Mouse (Mus musculus): ENCODE data around the gene Eif2ak1. TPM values are rescaled to one million over a fixed set of nuclear protein-coding genes. Genes with fewer than 3 reads are reported as not detected.
"Not testable (repeated sequence)": the region's sequence is repeated elsewhere in the genome, so short reads cannot be mapped to it uniquely, and the experiment has no call there.

Eif2ak1 gene
- 10 to 100 TPM; 45.9 TPM for total RNA-seq (2021)

- DNase-seq (ENCODE audit: low spot score in 2 of 2): peak; percentile 88 to 96
- intact Hi-C loops (cut with DNase I): no loop called here
Observed at GRCm38 (mm10) chr5:143817116-143817930, at the start of gene Eif2ak1. Gene Eif2ak1, plus strand, starts transcription at chr5:143817788.

DNA sequence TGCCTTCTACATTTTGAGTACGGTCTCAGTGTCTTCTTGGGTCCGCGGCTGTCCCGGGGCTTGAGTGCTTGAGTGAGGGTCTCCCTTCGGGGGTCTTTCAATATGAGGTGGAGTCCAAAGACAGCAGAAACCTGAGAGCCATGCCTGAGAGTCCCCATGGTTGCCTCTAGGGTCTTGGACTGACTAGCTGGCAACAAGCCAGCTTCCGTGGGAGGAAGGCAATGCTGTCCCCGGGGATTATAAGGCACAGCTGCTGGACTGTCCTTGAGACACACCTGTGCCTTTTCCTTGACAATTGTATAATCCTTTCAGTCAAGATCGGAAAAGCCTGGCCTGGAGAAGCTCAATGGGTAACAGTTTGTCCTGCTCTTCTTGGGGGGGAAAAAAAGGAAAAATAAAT, 35.6 kb upstream of the Eif2ak1 start:
- no peak for DNase-seq (ENCODE audit: low spot score in 2 of 2)
- intact Hi-C loops (cut with DNase I): no loop called here

DNA sequence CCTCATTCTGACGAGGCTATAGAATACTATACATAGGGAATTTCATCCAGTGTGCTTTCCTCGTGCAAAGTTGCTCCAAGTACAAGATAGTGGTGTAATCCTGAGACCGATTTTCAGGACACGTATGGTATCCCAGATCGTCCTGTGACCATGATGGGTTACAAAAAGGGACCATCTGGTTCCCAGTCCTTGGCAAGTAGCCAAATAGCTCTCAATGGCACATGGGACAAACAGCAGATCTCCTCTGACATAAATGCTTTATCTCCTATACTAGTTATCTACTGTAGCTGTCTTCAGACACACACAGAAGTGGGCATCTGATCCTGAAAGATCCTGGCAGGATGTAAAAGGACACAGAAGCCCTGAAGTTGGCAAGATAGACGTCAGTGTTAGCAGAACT, 32.2 kb upstream of the Eif2ak1 start:
- intact Hi-C loops (cut with DNase I): no loop called here
- no peak for DNase-seq (ENCODE audit: low spot score in 2 of 2)

DNA sequence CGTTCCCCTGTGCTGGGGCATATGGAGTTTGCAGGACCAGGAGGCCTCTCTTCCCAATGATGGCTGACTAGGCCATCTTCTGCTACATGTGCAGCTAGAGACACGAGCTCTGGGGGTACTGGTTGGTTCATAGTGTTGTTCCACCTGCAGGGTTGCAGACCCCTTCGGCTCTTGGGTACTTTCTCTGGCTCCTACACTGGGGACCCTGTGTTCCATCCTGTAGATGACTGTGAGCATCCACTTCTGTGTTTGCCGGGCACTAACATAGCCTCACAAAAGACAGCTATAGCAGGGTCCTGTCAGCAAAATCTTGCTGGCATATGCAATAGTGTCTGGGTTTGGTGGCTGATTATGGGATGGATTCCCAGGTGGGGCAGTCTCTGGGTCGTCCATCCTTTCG, 16.4 kb upstream of the Eif2ak1 start:
- DNase-seq (ENCODE audit: low spot score in 2 of 2); intact Hi-C loops (cut with DNase I): not testable (repeated sequence)

DNA sequence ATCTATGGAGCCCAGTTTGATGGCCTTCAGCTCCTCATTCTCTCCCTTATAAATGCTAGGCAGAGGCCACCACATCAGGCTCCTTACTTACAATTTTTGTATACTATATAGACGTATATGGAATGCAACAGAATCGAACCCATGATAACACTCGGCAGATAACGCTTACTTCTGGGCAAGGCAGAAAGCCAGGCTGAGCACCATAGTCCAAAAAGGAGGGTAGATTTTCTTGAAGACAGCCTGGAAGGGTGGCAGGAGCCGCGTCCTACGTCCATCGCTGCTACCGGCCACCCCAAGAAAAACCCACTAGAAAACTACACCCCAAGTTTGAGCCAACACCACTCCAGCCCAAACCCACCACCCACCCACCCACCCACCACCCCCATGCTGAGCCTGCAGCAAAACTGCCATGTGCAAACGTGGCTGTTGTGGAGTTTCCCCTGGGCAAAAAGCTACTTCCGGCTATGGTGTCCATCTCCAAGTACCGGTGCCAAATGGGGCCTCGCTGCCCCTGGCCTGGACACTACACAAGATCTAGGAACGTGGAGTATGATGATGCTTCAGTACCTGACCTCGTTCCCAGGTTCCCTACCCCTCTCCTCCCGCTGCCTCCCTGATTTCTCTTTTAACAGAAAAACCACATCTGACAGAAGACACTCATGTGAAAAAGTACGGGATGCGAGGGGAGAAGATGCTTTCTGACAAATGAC, 13.4 kb upstream of the Eif2ak1 start:
- DNase-seq (ENCODE audit: low spot score in 2 of 2): peak in 1 of 2 experiments; percentile 0
- intact Hi-C loops (cut with DNase I): no loop called here

DNA sequence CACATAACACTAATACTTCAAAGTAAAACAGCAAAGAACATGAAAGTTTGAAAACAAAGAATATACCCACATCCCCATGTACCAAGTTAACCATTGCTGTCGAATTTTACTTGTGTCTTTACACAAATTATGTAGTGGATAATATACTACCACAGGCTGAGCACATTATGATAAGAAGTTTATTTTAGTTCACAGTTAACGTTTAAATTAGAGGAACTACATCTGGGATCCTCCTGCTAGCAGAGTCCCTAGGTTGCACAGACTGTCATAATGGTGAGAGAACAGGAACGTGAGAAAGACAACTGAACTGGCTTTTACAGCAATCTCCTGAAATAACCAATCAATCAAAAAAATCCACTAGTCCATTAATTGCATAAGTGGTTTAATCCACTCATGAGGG, 10.3 kb upstream of the Eif2ak1 start:
- peak in 1 of 2 experiments; percentile 0 for DNase-seq (ENCODE audit: low spot score in 2 of 2)
- intact Hi-C loops (cut with DNase I): no loop called here

- DNase-seq (ENCODE audit: low spot score in 2 of 2): peak; percentile 9 to 68
- intact Hi-C loops (cut with DNase I): no loop called here
Observed at GRCm38 (mm10) chr5:143809421-143810090, 8.0 kb upstream of the Eif2ak1 start.

- intact Hi-C loops (cut with DNase I): no loop called here
- no peak for DNase-seq (ENCODE audit: low spot score in 2 of 2)
Observed at GRCm38 (mm10) chr5:143811653-143812052, 5.9 kb upstream of the Eif2ak1 start.

DNA sequence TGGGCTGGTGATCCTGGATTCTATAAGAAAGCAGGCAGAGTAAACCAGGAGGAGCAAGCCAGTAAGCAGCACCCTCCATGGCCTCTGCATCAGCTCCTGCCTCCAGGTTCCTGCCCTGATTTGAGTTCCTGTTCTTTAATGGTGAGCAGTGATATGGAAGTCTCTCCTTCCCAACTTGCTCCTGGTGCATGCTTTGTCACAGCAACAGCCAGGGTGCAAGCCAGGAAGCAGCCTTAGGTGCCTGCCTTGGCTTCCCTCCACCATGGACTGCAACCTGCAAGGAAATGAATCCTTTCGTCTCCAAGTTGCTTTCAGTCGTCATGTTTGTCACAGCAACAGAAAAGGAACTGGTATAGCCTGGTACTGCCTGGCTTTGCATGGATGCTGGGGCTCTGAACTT, 3.0 kb upstream of the Eif2ak1 start:
- peak in 1 of 2 experiments; percentile 0 for DNase-seq (ENCODE audit: low spot score in 2 of 2)
- intact Hi-C loops (cut with DNase I): no loop called here

- DNase-seq (ENCODE audit: low spot score in 2 of 2): no peak
- intact Hi-C loops (cut with DNase I): no loop called here
Observed at GRCm38 (mm10) chr5:143817931-143818311, 333 bp downstream of the Eif2ak1 start.

GRCm38 (mm10) chr5:143818461-143818860, 873 bp downstream of the Eif2ak1 start:
- intact Hi-C loops (cut with DNase I): no loop called here
- peak in 1 of 2 experiments; percentile 9 for DNase-seq (ENCODE audit: low spot score in 2 of 2)

GRCm38 (mm10) chr5:143818949-143819348, 1.4 kb downstream of the Eif2ak1 start:
- intact Hi-C loops (cut with DNase I): no loop called here
- peak in 1 of 2 experiments; percentile 0 for DNase-seq (ENCODE audit: low spot score in 2 of 2)

GRCm38 (mm10) chr5:143819906-143820660, 2.5 kb downstream of the Eif2ak1 start:
- DNase-seq (ENCODE audit: low spot score in 2 of 2): peak in 1 of 2 experiments; percentile 0

DNA sequence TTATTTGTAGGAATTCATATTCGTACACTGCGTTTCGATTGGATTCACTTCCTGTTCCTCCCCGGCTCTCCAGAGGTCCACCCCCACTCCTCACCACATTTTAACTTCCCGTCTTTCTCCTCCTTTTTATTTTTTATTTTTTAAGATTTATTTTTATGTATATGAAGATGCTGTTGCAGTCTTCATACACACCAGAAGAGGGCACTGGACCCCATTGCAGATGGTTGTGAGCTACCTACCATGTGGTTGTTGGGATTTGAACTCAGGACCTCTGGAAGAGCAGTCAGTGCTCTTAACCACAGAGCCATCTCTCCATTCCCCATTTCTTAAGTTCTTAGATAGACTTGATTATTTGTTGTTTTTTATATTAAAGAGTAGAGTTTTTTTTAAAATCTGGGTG, 3.2 kb downstream of the Eif2ak1 start:
- intact Hi-C loops (cut with DNase I): no loop called here
- DNase-seq (ENCODE audit: low spot score in 2 of 2): peak in 1 of 2 experiments; percentile 0

More at GRCm38 (mm10) chr5:143819906-143820660, 2.5 kb downstream of the Eif2ak1 start:
- intact Hi-C loops (cut with DNase I): no loop called here

GRCm38 (mm10) chr5:143871547-143872169, 54.1 kb downstream of the Eif2ak1 start:
- intact Hi-C loops (cut with DNase I): no loop called here
- DNase-seq (ENCODE audit: low spot score in 2 of 2): peak in 1 of 2 experiments; percentile 9

- intact Hi-C loops (cut with DNase I): no loop called here
- no peak for DNase-seq (ENCODE audit: low spot score in 2 of 2)
Observed at GRCm38 (mm10) chr5:143874571-143874970, 57.0 kb downstream of the Eif2ak1 start.

DNA sequence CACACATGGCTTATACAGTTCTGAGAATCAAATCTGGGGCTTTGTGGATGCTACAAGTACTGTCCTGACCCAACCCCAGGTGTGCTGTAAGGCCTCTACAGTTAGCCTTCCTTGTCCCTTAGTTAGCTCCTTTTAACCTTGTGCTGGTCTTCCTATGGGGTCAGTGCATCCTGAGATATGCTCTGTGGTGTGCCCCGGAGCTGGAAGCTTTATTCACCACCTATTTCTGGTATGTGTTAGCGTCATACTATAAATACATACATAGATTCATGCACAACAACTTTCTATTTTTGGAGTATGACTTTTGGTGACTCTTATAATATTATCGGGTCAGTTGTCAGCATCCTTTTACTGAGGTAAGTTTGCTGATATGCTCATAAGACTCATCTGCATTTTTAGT, 67.7 kb downstream of the Eif2ak1 start:
- DNase-seq (ENCODE audit: low spot score in 2 of 2): no peak
- intact Hi-C loops (cut with DNase I): no loop called here

DNA sequence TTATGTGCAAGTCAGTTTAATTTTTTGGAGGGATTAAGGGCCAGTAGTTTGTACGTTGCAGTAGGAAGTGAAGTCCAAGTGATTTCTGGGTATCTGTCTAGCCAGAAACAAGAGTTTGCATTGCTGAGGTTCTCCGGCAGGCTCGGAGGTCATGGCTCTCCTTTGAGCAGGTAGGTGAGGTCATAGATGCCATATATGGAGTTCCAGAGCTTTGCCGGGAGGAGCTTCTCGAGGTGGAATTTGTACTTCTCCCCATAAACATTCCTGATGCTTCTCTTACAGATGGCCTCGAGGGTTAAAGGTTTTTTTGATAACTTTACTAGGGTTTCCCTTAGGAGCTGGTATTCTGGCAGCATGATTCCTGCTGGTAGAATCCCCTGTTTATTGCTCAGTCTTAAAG, 73.2 kb downstream of the Eif2ak1 start:
- intact Hi-C loops (cut with DNase I): no loop called here
- DNase-seq (ENCODE audit: low spot score in 2 of 2): no peak

GRCm38 (mm10) chr5:143892255-143892886, 74.8 kb downstream of the Eif2ak1 start:
- DNase-seq (ENCODE audit: low spot score in 2 of 2): peak in 1 of 2 experiments; percentile 39

More at GRCm38 (mm10) chr5:143892255-143892886, 74.8 kb downstream of the Eif2ak1 start:
- intact Hi-C loops (cut with DNase I): no loop called here
